Mouse (Mus musculus) embryonic facial prominence, embryonic 10.5 days (tissue): Measurements from ENCODE around the gene Ctf1. TPM values are rescaled to one million over a fixed set of nuclear protein-coding genes. Genes with fewer than 3 reads are reported as not detected.

ENCODE experiments used
- DNase-seq: peaks from one replicate; pipeline ENCODE4 v3.0.0-alpha.2; 2017; ENCODE audit warnings: low spot score
- H3K27ac ChIP-seq: fragments of 300-500 bp; sonication (generic); replicated peaks from 2 replicates; pipeline ENCODE4 v1.5.1; 2016; ENCODE audit warnings: mild to moderate bottlenecking
- H3K27me3 ChIP-seq: fragments of 300-500 bp; sonication (generic); replicated peaks from 2 replicates; pipeline ENCODE4 v1.6.1; 2016; ENCODE audit warnings: low read depth, mild to moderate bottlenecking; ENCODE audit not compliant: poor library complexity, severe bottlenecking
- H3K36me3 ChIP-seq: fragments of 300-500 bp; sonication (generic); replicated peaks from 2 replicates; pipeline ENCODE4 v1.6.1; 2016; ENCODE audit warnings: mild to moderate bottlenecking, moderate library complexity
- H3K4me1 ChIP-seq: fragments of 300-500 bp; sonication (generic); 2 replicates; pipeline ENCODE4 v1.6.1; 2016
- H3K4me3 ChIP-seq: fragments of 300-500 bp; sonication (generic); 2 replicates; pipeline ENCODE4 v1.5.1; 2016; ENCODE audit warnings: mild to moderate bottlenecking, moderate library complexity
- H3K9me3 ChIP-seq: fragments of 300-500 bp; sonication (generic); 2 replicates; pipeline ENCODE4 v1.6.1; 2016; ENCODE audit warnings: mild to moderate bottlenecking
- WGBS: fragments of 180-500 bp; shearing (Covaris S2); methylation state at CpG from one replicate; pipeline ENCODE4 v1.1.7; 2016; 5-methylcytosine and 5-hydroxymethylcytosine counted together
- polyA plus RNA-seq: library from polyadenylated mRNA; unstranded; fragments of >200 nt; fragmentation: Nextera tagmentation; extraction: Ambion mirVana; gene quantifications from 2 replicates; pipeline ENCODE4 v1.2.1, GENCODE M21; 2016

The Ctf1 gene
- polyA plus RNA-seq, 1 experiment from 2014 or later: 10.7 TPM

DNA sequence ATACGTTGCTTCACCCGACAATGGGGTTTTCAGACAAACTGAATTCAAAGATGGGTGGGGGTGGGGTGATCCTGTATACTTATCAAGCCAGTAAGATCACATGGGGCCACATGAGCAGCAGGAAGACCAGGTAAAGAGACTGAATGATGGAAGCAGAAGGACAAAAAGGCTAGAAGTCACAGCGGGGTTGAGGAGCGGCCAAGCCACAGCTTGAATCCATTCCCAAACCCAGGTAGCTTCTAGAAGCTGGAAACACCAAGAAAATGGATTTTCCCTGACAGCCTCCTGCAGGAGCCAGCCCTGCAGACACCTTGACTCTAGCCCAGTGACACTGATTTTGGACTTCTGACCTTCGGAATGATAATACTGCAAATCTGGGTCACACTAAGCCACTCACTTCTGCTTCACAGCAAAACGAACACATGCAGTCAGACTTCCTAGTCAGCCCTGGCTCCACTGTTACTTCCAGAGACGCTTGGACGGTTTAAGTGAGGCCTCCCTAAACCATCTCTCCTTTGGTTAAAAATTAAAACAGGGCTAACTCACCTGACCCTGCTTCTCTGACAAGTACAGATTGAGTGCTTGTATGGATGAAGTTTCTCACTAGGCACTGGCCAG is 8.9 kb upstream of the Ctf1 start:
- no peak overlapping the region for H3K27ac ChIP-seq
- peaks cover 76% of the 10 kb centered on the region for H3K36me3 ChIP-seq
- H3K9me3 ChIP-seq: no peaks in the 10 kb centered on the region
- no peak for DNase-seq
- H3K4me3 ChIP-seq: no peak overlapping the region
- WGBS: 91% methylated on average over 8 of the region's 8 CpGs
- H3K27me3 ChIP-seq: no peaks in the 10 kb centered on the region
- H3K4me1 ChIP-seq: peaks cover 40% of the 10 kb centered on the region

DNA sequence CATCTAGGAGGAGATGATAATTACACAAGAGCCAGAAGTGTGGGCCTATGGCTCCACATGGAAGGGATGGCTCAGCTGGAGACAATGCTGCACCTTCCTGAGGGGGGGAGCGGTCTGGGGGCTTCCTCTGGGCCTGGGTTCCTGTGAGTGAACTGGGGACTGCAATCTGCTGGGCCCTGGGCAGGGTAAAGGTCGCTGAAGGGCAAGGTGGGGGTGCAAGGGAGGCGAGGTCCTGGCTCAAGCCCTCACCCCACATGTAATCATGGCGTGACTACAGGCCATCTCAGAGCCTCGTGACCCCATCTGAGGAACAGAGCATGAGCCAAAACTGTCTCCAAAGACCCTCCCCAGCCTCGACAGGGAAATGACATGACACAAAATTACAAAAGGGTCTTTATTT is 7.9 kb upstream of the Ctf1 start:
- no peak overlapping the region for H3K4me3 ChIP-seq
- DNase-seq: no peak
- H3K9me3 ChIP-seq: no peaks in the 10 kb centered on the region
- WGBS: 61% methylated on average over 6 of the region's 6 CpGs
- no peaks in the 10 kb centered on the region for H3K27me3 ChIP-seq
- peaks cover 71% of the 10 kb centered on the region for H3K36me3 ChIP-seq
- 0 out of 2 replicates have a peak overlapping the region, but pooled peaks have one; percentile 0 for H3K27ac ChIP-seq
- H3K4me1 ChIP-seq: peaks cover 48% of the 10 kb centered on the region

DNA sequence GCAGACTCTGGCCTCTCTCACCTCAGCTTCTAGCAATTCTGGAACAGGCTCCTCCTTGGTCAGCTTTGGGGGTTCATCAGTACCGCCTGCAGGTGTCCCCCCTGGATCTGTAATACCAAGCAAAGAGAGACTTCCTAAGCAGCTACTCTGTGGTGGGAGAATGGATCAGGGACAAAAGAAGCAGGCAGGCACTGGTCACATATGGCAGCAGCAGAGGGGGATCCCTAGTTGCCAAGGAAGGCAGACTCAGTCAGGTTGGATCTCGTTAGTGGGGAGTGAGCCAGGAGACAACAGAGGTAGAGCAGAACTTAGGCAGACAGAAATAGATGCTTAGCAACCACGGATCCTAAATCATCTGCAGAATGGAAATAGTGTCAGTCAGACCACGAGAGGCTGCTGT is 6.8 kb upstream of the Ctf1 start:
- Histone ChIP-seq H3K9me3 (no peaks in the 10 kb centered on the region), H3K4me1 (peaks cover 51% of the 10 kb centered on the region), H3K36me3 (peaks cover 61% of the 10 kb centered on the region), H3K27ac (0 out of 2 replicates have a peak overlapping the region, but pooled peaks have one; percentile 35), H3K4me3 (no peak overlapping the region), H3K27me3 (no peaks in the 10 kb centered on the region)
- DNase-seq: no peak
- 83% methylated on average over 4 of the region's 4 CpGs for WGBS

DNA sequence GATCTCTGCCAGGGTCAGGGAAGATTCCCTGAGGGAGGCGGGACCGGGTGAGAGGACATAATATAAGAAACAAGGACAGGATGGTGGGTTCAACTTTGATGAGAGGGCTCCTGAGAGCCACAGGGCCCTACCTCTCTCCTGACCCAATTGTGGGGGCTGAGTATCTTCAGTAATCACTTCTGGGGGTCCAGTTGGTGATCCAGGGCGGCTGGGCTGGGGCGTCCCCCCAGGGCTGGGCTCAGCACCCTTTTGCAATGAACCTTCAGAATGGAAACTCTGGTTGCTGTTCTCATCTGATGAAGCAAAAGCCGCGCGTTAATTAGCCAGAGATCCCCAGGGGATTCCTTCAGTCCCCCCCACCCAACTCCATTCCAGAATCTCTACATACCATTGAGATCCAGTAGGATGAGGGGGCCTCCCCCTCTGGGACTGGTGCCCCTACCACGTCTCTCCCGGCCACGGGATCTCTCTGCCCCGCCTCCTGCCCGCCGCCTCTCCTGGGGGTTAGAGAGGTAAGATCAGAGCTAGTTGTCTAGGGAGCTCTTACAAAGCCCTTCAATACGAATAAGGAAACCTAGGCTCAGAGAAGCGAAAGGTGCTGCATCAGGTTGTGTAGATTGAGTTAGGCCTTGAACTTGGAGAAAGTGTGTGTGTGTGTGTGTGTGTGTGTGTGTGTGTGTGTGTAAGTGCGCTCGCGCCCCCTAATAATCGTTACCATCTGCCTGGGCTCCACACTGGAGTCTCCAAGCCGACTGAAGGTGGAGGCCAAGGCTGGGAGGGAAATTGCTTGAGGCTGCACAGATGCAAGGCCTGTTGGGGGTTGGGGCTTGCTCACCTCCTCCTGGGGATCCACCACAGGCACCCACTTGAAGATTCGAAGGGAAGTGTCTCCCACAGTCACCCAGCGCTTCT is 5.2 kb upstream of the Ctf1 start:
- H3K9me3 ChIP-seq: no peaks in the 10 kb centered on the region
- H3K36me3 ChIP-seq: peaks cover 47% of the 10 kb centered on the region
- peak overlapping the region; percentile 98 for H3K27ac ChIP-seq
- peak; percentile 81 for DNase-seq
- H3K4me1 ChIP-seq: peaks cover 66% of the 10 kb centered on the region
- peak overlapping the region; percentile 83 for H3K4me3 ChIP-seq
- H3K27me3 ChIP-seq: no peaks in the 10 kb centered on the region
- 19% methylated on average over 22 of the region's 22 CpGs for WGBS

DNA sequence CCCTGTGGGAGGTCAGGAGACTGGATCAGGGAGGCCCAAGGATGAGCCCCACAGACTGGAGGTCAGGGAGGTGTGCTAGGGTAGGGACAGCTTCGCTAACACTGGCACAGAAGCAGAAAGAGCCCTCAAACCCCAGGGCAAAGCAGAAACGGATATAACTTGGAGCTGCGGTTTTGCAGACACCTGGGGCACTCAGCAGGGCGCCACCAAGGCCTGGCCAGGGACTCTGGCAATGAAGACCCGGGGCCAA is 4.7 kb upstream of the Ctf1 start:
- no peaks in the 10 kb centered on the region for H3K27me3 ChIP-seq
- peak overlapping the region; percentile 83 for H3K4me3 ChIP-seq
- no peak for DNase-seq
- peak overlapping the region; percentile 98 for H3K27ac ChIP-seq
- peaks cover 72% of the 10 kb centered on the region for H3K4me1 ChIP-seq
- no peaks in the 10 kb centered on the region for H3K9me3 ChIP-seq
- peaks cover 41% of the 10 kb centered on the region for H3K36me3 ChIP-seq
- under 1% methylated on average over 5 of the region's 5 CpGs for WGBS

DNA sequence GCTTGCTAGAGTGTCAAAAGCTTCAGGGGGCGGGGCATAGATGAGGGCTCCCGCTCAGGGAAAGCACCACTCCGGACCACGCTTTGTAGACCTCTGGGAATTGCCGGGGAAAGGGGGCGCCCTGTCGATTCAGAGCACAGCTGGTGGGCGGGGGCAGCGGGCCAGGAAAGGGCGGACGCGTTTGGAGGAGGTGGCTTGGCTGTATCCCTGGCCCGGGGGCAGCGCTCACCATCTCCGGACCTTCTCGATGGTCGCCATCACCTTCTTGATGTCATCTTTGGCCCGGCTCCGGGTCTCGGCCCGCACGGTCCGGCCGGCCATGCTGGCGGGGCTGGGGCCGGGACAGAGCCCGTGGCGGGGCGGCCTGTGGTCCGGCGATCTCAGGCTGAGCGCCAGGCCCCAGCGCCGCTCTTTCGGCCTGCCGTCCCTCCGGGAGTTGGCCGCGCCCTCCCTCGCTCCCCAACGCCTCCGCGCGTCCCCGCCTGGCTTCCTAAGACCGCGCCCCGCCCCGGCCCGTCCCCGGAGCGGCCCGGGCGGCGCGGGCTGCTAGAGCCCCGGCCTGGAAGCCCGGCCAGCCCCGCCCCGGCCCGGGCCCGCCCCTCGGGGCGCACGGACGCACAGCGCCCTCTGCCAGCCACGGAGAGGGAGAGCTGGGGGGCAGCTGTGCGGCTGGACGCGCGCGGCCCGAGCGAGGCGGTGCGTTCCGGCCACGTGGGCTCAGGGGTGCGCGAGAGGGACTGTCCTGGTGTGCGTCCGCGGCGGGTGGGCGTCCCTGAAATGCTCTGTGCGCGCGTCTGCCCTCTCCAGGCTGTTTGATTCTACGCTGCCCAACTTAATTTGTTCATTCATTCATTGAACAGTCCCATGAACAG is 4.1 kb upstream of the Ctf1 start, which contains the start of gene Bcl7c:
Bcl7c (minus strand) TSS at position 727 of the 872 bp plus-strand sequence.
- Histone ChIP-seq H3K36me3 (peaks cover 36% of the 10 kb centered on the region), H3K27ac (peak within 1 kb of the TSS; percentile 98), H3K9me3 (no peaks in the 10 kb centered on the region), H3K27me3 (no peaks in the 10 kb centered on the region), H3K4me3 (peak within 1 kb of the TSS; percentile 83), H3K4me1 (peaks cover 78% of the 10 kb centered on the region)
- peak; percentile 96 for DNase-seq
- WGBS: under 1% methylated on average over 89 of the region's 90 CpGs

DNA sequence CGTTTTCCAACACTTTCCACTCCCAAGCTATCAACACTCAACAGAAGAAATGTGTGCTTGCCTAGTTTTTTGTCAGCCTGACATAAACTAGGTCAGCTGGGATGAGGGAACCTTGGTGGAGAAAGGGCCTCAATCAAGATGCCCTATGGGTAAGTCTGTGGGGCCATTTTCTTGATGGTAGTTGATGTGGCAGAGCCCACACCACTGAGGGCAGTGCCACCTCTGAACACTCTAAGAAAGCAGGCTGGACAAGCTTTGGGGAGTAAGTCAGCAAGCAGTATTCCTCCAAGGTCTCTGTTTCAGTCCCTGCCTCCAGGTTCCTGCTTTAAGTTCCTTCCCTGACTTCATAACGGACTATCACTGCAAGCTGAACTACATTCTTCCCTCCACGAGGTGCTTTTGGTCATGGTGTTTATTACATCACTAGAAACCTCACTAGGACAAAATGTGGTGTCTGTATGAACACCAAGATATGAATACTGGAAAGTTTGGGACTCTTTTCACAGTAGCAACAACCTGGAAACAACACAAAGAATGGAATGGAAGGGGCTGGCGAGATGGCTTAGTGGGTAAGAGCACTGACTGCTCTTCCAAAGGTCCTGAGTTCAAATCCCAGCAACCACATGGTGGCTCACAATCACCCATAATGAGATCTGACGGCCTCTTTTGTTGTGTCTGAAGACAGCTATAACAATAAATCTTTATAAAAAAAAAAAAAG is 3.1 kb upstream of the Ctf1 start:
- peak overlapping the region; percentile 83 for H3K4me3 ChIP-seq
- WGBS: 84% methylated on average over 5 of the region's 5 CpGs
- no peaks in the 10 kb centered on the region for H3K27me3 ChIP-seq
- peaks cover 82% of the 10 kb centered on the region for H3K4me1 ChIP-seq
- no peaks in the 10 kb centered on the region for H3K9me3 ChIP-seq
- peak overlapping the region; percentile 98 for H3K27ac ChIP-seq
- H3K36me3 ChIP-seq: peaks cover 26% of the 10 kb centered on the region
- no peak for DNase-seq

DNA sequence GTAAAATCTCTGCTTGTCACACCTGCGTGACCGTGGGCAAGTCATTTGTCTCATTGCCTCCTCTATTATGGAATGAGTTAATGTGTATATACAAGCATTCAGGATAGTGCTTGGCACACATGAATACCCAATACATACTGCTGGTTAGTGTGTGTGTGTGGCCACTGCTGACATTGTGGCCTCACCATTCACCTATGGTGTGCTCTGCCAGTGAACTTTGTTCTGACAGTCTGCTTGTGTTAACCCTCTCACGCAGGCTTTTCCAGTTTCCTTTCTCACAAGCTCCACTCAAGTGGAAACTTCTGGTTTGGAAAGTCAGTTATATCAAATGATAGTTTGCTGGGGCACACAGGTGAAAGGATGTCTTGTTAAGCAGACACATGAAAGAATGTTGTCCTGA is 1.5 kb upstream of the Ctf1 start:
- no peaks in the 10 kb centered on the region for H3K27me3 ChIP-seq
- H3K4me1 ChIP-seq: peaks cover 77% of the 10 kb centered on the region
- DNase-seq: no peak
- 94% methylated on average over 3 of the region's 3 CpGs for WGBS
- H3K36me3 ChIP-seq: peaks cover 14% of the 10 kb centered on the region
- peak overlapping the region; percentile 91 for H3K27ac ChIP-seq
- no peaks in the 10 kb centered on the region for H3K9me3 ChIP-seq
- no peak overlapping the region for H3K4me3 ChIP-seq

DNA sequence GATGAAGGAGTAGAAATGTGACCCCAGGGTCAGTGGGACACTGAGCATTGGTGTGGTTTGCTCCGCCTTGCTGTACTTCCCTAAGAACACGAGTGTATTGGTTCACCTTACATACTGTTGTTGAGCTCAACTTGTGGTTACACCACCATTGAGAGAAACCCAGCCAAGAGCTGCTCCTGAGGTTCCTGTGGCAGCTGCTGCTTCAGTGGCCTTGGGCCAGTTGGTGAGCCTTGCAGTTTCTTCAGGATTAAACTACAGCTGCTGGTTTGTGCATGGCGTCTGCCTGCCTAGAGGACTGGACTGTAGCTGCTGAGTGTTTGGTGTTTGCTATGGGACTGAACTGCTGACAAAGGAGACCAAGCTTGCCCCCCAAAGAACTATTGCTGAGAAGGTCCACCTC is 1.1 kb upstream of the Ctf1 start:
- Histone ChIP-seq H3K27ac (peak overlapping the region; percentile 91), H3K4me3 (peak overlapping the region; percentile 58; the same call in 1 of the 2 replicates), H3K9me3 (no peaks in the 10 kb centered on the region), H3K27me3 (no peaks in the 10 kb centered on the region), H3K4me1 (peaks cover 74% of the 10 kb centered on the region), H3K36me3 (peaks cover 9% of the 10 kb centered on the region)
- DNase-seq: no peak
- WGBS: 69% methylated on average over 3 of the region's 3 CpGs

DNA sequence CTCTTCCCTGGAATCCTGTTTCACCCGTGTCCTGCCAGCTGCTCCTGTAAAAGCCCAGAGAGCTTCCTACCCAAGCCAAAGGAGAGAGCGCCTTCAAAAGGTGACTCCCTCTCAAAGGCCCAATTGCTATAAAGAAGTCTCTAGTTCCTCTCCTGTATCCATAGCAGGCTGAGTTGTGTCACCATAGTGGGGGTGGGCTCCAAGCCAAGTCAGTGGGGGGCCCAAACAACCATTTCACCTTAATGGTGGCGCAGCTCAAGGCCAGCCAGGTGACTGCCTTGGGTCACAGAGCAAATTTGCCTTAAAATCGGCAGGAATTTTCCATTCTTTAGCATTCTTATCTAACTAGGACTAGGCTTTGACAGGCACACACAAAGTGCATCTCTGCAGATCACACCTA is 2.3 kb downstream of the Ctf1 start:
- peaks cover 63% of the 10 kb centered on the region for H3K4me1 ChIP-seq

DNA sequence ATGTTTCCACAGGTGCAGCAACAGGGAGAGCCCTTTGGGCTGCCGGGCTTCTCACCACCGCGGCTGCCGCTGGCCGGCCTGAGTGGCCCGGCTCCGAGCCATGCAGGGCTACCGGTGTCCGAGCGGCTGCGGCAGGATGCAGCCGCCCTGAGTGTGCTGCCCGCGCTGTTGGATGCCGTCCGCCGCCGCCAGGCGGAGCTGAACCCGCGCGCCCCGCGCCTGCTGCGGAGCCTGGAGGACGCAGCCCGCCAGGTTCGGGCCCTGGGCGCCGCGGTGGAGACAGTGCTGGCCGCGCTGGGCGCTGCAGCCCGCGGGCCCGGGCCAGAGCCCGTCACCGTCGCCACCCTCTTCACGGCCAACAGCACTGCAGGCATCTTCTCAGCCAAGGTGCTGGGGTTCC is 4.5 kb downstream of the Ctf1 start:
- peaks cover 12% of the 10 kb centered on the region; the same call in 1 of the 2 replicates for H3K36me3 ChIP-seq
- peaks cover 48% of the 10 kb centered on the region for H3K4me1 ChIP-seq
- DNase-seq: peak; percentile 86
- peak overlapping the region; percentile 58 for H3K4me3 ChIP-seq
- peak overlapping the region; percentile 77 for H3K27ac ChIP-seq
- no peaks in the 10 kb centered on the region for H3K9me3 ChIP-seq
- under 1% methylated on average over 41 of the region's 41 CpGs for WGBS
- H3K27me3 ChIP-seq: no peaks in the 10 kb centered on the region; the same call in 1 of the 2 replicates

More for the DNA sequence above, 2.3 kb downstream of the Ctf1 start:
- 85% methylated on average over 4 of the region's 4 CpGs for WGBS
- H3K9me3 ChIP-seq: no peaks in the 10 kb centered on the region
- no peak for DNase-seq
- H3K4me3 ChIP-seq: no peak overlapping the region
- no peaks in the 10 kb centered on the region; the same call in 1 of the 2 replicates for H3K27me3 ChIP-seq
- no peak overlapping the region for H3K27ac ChIP-seq
- H3K36me3 ChIP-seq: peaks cover 12% of the 10 kb centered on the region; the same call in 1 of the 2 replicates

DNA sequence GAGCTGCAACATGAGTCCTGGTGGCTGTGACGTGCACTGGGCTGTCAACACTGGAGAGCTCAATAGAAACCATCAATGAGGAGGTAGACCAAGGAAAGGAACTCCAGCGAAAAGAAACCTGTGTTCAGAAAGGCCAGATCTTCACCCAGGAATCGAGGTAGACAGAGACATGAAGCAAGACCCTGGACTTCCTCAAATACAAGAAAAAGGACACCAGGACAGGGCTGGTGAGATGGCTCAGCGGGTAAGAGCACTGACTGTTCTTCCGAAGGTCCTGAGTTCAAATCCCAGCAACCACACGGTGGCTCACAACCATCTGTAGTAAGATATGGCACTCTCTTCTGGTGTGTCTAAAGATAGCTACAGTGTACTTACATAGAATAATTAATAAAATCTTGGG is 5.8 kb downstream of the Ctf1 start:
- 87% methylated on average over 6 of the region's 6 CpGs for WGBS
- DNase-seq: no peak
- Histone ChIP-seq H3K4me1 (peaks cover 34% of the 10 kb centered on the region), H3K9me3 (no peaks in the 10 kb centered on the region), H3K27me3 (no peaks in the 10 kb centered on the region; the same call in 1 of the 2 replicates), H3K27ac (no peak overlapping the region), H3K4me3 (no peak overlapping the region), H3K36me3 (peaks cover 12% of the 10 kb centered on the region; the same call in 1 of the 2 replicates)
